Mouse (Mus musculus): ENCODE measurements around the gene Lgmn.

Gene Lgmn

DNA sequence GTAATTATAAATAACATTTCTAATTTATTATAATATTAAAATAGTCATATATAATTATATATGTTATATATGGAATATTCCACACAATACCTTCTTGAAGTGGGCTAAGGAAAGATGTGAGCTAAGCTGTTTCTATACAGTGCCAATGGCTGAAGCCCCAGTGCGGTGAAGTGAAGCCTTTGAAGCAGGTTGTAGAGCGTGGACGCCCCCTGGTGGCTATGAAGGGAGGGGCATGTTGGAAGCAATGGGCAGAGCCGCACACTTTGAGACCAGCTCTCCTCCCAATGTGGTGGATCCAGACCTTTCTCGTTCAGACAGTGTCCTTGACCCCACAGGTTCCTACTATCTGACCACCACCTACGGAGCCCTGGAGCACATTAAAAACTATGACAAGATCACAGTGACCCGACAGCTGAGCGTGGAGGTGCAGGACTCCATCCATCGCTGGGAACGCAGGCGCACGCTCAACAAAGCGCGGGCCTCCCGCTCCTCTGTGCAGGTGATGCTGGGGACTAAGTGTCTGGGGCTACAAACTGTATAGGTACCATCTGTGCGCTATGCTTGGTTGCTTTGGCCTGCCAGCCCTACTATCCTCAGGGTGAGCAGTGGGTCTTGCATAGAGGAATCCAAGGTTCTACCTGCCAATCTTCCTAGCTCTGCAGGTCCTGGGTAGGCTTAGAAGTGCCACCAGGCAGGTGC lies 52.2 kb downstream of the Lgmn start:
- DNase-seq, result peak; percentile 90 to 92

DNA sequence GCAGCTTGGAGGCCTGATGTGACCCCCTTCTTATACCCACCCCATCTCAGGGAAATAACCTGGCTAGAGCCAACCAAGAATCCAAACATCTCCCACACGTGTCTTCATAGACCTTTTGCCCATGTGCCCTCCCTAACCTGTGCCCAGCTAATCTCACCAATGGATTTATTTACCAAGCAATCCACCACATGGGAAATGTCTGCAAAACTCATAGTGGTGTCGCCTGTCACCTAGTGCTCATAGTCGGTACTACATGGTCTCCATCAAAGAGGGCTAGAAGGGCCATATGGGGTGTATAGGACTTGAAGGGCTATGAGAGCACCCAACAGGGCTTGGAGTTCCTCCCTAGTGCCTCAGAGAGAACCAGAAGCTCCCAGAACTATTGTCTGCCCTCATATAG lies 54.8 kb downstream of the Lgmn start:
- DNase-seq, result peak; percentile 41 to 63

DNA sequence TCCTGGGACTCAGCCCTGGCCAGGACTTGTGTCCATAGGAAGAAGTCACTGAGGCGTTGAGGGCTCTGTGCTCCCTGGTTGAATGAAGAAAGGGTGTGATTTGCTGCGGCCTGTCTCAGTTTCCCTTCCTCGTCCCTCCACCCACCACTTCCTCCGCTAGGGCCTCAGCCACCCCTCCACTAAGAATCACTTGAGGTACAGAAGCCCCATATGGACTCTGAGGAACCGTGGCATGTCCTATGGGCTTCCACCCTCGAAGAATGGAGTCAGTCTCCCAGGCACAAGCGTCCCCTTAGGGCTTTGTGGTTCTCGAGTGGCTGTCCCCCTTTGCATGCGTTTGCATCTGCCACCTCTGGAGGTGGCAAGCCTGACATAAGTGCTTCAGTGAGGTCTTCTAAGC lies 56.3 kb downstream of the Lgmn start:
- DNase-seq, result no peak

DNA sequence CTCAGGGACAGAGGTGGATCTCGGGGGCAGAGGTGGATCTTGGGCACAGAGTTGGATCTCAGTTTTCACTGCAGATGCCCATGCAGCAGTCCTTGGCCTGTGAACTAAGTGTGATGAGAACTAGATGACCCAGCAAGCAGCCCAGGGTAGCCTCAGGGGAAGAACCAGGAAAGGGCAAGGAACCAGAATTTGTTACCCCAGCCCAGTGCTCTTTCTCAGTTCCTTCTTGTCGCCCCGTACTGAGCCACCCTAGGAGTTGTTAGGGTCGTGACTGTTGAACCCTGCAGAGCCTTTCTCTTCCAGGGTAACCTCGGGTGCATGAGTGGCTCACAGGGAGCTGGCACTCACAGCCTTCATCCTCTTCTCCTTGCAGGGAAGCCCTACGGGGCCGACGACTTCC lies 57.4 kb downstream of the Lgmn start:
- DNase-seq, result no peak

DNA sequence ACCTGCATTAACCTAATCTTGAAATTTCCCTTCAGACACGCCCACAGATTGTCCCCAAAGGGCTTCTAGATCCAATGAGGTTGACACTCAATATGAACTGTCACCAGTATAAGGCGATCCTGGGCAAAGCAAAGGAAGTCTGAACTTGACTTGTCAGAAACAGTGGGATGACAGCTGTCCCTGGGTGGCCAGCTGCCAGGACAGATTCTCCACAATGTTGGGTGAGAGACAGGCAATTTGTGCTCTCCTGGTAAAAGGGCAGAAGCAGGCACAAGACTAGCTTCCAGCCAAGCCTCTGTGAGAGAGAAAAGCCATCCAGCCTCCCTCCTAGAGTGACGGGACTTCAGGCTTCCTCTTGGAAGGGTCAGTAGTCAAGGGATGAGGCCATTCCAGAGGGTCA lies 67.3 kb downstream of the Lgmn start:
- DNase-seq, result no peak

DNA sequence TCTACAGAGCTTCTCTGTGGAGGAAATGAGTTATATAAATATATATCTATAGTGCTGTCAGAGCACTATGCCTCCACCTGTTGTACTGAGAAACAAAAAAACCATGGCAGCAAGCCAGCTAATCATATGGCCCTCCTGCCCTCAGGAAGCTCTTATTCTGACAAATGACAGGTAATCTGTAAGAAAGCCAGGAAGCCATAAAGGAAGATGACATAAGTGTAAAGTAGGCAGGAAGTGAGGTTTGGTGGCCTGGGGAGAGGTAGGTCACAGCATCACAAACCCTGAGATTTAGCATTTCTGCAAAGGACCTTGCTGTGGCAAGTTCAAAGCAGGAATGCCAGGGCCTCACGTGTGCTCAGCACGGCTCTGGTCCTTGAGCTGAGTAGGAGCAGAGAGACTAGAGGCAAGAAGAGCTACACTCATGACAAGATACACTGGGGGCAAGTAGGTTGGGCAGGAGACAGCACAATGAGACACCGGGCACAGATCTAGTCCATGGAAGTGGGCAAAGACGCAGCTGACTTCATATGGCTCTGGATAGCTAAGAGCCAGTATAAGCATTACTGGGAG lies 68.6 kb downstream of the Lgmn start:
- no peak for DNase-seq

DNA sequence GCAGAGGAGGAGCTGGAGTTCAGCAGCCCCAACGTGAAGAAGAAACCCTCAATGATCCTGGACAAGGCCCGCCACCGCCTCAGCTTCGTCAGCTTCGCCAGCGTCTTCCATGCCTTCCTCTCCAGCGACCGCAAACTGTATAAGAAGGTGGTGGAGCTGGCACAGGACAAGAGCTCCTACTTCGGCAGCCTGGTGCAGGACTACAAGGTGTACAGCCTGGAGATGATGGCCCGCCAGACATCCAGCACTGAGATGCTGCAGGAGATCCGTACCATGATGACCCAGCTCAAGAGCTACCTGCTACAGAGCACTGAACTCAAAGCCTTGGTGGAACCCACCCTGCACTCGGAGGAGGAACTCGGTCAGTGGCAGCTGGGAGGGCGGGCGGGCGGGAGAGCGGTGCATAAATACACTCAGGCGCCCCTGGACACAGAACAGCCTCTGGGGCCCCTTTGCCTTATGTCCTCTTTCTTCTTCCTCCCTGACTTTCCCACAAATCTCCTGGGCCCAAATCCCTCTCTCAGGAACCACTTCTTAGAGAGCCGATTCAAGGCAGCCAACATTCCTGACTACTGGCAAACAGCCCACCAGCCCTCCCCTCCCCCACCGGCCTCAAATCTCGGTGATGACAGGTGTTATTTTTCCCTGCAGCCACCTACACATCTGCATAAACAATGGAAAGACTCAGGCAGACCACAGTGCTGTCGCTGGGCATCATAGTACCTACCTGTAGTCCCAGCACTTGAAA lies 70.0 kb downstream of the Lgmn start:
- DNase-seq, result no peak

DNA sequence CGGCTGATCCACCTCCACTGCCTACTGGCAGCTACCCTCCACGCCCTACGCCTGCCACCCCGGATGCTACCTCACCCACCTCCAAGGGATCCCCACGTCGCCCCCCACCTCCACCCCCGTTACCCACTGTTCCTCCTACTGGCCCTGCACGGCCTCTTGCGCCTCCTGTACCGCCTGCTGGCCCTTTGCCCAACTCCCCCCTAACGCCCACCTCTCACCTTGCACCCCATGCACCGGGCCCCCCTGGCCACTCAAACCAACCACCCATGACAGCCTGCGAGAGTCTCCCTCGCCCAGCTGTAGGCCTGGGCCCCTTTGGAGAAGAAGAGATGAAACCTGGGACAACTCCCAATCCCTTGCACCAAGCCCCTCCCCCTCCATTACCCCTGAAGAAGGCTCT lies 71.1 kb downstream of the Lgmn start:
- no peak for DNase-seq

DNA sequence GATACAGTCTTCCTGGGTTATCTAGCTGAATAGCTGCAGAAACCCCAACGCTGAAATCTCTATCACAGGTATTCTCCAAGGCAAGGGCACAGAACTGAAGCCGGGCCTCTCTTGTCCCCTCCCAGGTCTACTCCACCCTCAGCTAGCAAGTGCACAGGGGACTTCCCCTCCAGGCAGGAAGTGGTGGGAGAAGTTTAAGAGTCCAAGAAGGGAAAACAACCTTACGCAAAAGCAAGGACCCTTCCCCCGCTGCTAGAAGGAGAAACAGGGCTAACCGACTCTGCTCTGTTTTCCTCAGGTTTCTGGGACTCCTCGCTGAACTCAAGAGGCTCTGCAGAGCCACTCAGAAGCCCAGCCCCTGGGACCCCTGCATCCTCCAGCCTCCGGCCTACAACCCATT lies 71.5 kb downstream of the Lgmn start:
- DNase-seq, result no peak

DNA sequence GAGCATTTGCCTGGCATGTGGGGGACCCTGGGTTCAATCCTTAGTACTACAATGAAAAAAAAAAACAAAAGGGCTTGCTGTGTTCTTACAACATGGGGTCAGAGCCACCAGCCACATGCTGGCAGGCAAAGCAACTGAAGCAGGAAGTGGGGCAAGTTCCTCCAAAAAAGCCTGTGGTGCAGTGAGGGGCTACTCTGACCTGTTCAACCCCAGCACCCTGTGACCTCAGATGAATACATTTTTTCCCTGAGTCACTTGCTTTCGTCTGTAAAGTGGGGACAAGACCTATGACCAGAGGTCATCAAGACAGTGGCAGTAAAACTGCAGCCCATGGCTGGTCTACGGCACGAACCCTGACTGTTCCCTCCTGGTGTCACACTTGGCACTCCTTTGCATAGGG lies 72.5 kb downstream of the Lgmn start:
- DNase-seq, result no peak

DNA sequence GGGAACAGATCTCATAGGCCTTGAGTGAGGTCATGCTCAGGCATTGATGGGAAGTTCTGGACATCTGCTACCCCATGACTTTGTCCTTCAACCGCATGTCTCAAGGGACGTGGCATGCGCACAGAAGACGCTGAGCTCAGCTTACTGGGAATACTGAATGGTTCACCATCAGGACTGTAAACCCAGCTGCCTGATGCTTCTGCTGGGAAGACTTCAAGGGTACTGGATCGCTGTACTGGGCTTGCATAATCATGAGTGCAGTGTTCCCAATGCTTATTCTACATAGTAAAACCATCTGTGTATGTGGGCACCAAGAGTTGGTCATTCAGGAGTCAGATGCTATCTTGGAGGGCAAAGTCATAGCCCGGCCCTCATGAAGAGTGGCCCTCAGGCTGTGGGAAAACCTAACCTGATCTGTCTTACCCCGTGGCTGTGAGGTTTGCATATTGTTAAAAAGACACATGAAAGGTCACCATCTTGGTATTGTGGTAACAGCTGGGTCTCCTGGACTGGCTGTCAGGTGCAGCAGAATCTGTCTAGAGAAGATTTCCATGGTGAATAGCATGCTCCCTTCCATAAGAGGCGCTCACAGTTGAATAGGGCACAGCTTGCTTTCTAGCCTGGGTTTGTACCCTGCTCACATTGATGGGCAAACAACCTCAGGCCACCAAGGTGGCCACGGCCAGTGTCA lies 73.3 kb downstream of the Lgmn start:
- no peak for DNase-seq

DNA sequence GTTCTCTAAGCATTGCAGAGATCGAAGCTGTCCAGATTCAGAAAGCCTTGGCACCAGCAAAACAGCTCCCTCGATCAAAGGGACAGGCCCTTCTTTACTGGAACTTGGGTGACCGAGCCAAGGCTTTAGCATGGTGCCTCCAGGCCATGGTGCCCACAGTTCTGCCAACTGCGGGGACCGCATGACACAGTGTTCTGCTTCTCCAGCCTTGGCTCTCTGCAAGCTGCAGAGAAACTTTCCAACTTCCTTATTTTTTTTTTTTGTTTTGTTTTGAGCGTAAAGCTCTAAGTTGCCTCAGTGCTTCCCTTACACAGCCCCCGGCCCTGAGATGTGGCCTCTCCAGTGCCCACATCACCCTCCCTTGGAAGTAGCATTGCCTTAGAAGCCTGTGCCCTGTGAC lies 74.6 kb downstream of the Lgmn start:
- no peak for DNase-seq

DNA sequence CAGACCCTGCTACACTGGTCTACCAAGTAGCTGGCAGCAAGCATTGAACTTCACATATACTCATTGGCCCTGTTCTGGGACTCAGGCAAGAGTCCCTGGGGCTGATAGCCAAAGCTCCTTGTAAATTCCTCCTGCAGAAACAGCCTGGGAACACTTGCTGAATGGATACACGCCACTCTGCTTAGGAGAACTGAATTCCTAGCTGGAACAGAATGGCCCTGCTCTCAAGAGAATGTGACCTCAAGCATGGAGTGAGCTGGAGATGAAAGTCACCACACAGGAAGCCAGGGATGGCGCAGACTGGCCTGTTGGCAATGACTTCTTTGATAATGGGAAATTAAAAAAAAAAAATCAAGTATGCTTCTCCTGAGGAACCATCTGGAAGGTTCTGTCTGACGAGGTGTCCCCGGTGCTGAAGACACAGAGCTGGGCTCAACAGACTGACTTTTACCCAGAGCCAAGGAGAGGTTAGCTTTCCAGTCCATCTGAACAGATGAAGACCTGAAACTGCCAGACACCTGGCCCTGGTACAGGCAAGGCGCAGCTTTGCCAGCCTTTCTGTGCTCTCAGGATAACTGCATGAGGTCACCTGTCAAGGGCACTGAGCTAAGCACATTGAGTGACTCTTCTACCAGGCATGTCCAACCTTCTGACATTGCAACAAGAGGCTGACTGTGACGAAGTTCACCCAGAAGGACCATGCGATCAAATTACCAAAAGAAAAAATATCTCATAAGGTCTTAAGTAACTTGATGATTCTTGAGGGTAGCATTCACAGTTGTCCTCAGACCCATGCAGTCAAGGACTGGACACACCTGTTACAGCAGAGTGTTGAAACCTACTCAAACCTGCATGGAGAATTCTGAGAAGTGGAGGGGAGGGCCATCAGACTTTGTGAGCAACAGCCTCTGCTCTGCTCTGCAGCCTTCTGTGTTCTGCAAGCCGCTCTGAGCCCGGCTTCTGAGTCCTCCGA lies 78.1 kb downstream of the Lgmn start:
- peak; percentile 48 to 60 for DNase-seq

DNA sequence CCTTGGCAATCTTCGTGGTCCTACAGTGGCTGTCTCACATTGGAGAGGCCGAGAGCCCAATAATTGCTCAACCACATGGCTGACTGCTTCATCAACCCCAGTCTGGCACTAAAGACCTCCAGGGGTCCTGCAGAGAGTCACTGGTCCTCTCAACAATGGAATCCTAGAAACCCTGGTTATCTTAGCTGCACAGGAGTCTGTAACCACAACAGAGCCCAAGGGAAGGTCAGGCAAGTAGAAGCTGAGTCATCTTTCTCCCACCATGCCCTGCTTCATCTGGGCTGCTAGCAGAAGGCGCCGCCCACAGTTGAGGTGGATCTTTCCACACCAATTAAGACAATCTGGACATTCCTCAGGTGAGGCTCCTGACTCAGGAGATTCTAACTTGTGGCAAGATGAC lies 80.2 kb downstream of the Lgmn start:
- no peak for DNase-seq

DNA sequence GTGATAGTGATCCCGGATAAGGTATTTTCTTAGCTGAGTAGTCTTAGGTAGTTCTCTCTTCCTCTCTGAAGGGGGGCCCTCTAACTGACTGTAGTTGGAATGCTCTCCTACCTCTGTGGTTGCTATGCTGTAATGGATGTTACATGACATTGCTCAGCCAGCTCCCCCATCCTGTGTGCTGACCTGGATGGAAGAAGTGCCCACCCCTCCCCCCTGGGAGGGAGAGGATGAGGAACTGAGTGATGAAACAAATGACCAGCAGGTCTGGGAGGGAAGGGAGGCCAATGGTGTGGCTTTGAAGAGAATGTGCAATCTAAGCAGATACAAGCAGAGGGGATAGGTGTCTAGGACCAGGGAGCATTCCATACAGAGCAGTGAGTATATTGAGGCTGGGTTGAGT lies 82.8 kb downstream of the Lgmn start:
- DNase-seq, result no peak

DNA sequence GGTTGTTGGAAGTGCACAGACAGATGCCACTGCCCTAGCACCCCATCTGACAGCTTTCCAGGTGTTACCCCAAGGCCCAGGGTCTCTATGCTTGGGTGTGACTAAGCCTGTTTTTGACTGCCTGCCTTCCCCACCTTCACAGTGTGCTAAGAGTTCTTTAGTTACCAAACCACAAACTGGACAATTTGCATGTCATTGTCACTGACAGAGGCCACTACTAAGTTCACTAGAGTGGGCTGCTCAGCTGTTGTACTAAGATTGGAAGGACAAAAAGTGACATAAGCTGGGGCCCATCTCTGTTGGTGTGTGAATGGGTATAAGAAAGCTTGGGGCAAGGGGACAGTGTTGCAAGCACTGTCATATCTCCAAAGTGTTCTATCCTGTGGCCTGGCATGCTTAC lies 83.8 kb downstream of the Lgmn start:
- no peak for DNase-seq

DNA sequence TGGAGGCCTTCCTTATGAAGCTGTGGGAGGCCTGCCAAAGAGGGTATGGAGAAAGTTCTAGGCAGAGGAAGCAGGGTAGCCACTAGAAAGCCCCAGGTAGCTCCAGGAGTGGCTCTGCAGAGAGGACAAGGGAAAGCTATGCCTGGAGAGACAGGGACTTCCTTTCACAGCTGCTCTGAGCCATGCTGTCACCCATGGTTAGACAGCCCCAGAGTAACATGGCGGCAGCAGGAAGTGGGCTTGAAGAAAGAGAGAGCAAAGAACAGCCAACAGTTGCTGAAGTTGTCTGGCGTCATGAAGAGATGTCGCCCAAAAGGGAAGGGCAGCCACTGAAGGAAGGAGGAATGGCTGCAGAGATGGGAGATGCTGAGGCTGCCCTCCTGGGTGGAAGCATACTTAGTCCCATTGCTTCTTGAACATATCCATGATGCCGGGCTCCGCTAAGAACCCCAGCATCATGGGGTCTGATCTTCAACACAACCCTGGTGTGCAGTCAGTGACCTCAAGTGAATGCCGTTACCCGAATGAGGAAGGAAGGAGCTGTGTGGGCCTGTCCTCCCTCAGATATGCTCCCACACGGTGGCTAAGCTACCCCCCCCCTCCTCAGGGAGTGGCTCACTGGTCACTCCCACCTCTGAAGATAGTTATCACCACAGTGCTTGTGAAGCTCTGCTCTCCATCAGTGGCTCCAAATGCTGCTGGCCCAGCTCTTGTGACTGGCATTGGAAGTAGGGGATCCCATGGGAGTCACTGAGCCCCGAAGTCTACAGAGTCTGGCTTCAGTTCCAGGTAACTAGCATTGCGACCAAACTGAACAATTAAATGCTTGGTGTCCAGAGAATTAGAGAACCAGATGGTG lies 85.3 kb downstream of the Lgmn start:
- DNase-seq, result no peak

DNA sequence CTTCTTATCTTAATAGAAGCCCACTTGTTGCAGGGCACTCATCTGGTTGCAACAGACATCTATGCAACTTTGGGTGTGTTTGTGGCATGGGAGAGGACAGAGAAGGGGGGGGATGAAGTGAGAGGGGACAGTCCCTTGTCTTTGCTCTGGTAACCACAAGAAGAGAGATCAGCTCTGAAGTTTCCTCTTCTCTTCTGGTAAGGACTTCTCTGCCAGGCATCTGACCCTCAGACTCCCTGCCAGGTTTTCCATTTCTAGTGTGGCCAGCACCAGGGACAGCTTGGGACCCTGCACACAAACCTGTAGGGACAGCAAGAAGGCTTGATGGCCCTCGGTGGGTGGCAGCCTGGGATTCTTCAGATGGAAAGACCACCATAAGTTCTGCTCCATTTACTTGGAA lies 88.6 kb downstream of the Lgmn start:
- DNase-seq, result no peak

DNA sequence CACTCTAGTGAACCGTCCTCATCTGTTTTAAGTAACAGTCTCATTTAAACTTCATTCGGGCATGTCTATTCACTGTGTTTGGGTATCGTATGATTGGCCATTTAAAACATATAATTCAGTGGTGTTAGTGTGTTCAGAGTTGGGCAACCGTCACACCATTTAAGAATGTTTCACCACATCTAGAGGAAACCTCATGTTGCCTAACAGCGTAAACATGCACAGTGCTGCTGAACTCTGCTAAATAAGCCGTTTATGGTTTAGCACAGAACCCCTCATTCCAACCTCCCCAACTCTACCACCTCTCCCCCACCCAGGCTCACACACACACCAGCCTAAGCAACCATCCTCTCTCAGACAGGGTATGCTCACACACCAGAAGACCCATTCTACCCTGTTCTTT lies 91.2 kb downstream of the Lgmn start:
- DNase-seq, result no peak

DNA sequence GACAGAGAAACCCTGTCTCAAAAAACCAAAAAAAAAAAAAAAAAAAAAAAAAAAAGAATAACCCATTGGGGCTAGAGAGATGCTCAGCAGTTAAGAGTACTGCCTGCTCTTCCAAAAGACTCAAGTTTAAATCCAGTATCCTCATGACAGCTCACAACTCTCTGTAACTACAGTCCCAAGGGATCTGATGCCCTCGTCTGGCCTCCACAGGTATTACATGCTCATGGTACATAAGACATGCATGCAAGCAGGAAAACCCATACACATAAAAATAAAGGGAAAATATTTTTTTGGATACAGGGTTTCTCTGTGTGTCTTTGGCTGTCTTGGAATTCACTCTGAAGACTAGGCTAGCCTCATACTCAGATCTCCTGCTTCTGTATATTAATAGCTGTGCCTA lies 93.1 kb downstream of the Lgmn start:
- DNase-seq, result peak; percentile 30 to 36

DNA sequence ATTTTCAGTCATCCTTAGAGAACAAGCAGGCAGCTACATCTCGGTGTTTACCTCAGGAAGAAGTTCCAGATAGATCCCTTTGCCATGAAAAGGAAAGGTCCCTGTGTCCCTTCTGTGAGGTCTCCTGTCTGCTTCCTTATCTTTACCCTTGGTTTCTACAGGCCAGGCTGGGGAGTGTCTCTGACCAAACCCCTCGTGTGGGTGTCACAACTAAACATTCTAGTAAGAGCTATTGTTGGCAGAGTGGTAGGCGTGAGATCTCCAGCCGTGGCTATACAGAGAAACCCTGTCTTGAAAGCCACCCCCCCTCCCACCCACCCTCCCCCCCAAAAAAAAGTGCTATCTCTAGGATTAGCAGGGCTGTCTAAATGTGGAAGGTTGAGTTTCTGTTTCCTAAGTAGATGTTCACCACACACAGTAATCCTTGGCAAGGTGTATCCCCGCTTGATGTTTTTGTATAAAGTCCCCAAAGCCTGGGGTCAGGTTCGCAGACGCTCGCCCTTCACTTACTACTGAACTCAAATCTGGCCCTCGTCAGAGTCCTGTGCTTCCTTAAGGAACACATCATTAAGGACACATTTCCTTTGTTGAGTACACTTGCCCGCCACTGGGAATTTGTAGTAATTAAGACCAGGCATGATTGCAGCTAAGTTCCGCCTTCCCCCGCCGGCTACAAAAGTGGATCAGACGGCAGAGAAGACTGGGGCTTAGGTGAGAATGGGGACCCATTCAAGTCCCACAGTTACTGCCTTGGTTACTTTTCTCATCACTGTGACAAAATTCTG lies 94.4 kb downstream of the Lgmn start:
- no peak for DNase-seq
